46 mouse cellular contexts compared by ENCODE assay signal in the genomic region with DNA sequence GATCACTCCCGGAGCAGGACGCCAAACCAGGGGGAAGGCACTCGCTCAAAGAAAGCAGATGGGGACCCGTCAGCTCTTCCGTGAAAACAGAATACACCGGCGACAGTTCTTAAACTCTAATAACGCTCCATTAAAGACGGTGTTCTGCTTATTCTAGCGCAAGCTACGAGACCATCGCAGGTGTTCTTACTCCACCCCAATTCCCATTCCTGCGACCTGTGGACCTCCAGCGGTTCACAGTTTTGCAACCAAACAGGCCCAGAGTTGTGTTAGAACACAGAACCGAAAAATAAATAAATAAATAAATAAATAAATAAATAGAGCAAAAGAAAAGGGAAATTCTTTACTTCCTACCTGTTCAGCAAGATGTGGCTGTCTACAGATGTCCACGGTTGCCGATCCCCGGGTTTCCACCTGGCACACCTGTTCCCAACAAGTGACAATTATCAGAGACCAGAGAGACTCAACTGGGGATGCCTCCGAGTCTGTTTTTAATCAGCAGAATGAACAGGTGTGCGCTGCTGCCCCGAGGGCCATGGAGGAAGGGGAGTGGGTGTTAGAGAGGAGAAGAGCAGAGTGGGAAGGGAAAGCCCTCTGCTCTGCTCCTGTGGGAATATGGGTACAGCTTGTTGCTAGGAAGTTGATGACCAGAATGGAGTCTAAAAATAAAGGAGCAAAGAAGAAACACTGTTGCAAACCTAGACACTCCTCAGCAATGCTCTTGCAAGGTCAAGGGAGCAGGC. TPM values are rescaled to one million over a fixed set of nuclear protein-coding genes. Genes with fewer than 3 reads are reported as not detected.
"Had no signal": no experiment of that assay in that cellular context is flagged by ENCODE, and none has a peak within 500 bp of the region (broad histone marks: within the 10 kb centered on the region; RNA-seq: fewer than 3 reads in every experiment).

A gene (minus strand): TSS at position 51 of the 743 bp plus-strand sequence.

- ATAC-seq: liver, embryonic 12.5 days; liver, postnatal 0 days; lung, postnatal 0 days; midbrain, embryonic 13.5 days; midbrain, embryonic 15.5 days; midbrain, embryonic 16.5 days had no signal

- H3K4me1 ChIP-seq: limb, embryonic 10.5 days; limb, embryonic 12.5 days; limb, embryonic 15.5 days; lung, embryonic 15.5 days; megakaryocyte, embryonic 14.5 days; midbrain, embryonic 12.5 days; midbrain, embryonic 13.5 days; midbrain, embryonic 15.5 days had no signal

- H3K9ac ChIP-seq: limb, embryonic 12.5 days; limb, embryonic 13.5 days; limb, embryonic 15.5 days; liver, embryonic 12.5 days; liver, embryonic 13.5 days; liver, embryonic 14.5 days; liver, embryonic 15.5 days; liver, postnatal 0 days; lung, embryonic 14.5 days; lung, embryonic 15.5 days; midbrain, embryonic 12.5 days; midbrain, embryonic 13.5 days; midbrain, embryonic 15.5 days had no signal

- H3K36me3 ChIP-seq: limb, embryonic 10.5 days; limb, embryonic 12.5 days; limb, embryonic 13.5 days; limb, embryonic 15.5 days; liver, embryonic 12.5 days; liver, embryonic 13.5 days; liver, embryonic 15.5 days; lung, embryonic 15.5 days; midbrain, embryonic 10.5 days; midbrain, embryonic 12.5 days; midbrain, embryonic 13.5 days; midbrain, embryonic 15.5 days had no signal

- DNase-seq: left cerebral cortex, postnatal 4 days; liver; liver, embryonic 13.5 days; liver, postnatal 0 days; lung, adult 18-20 months; lung, adult 2 months; lung, embryonic 14.5 days; lung, postnatal 10 days; lung, postnatal 14 days; lung, postnatal 36 days; lung, postnatal 4 days; midbrain, embryonic 14.5 days had no signal

- H3K27me3 ChIP-seq: limb, embryonic 15.5 days; lung, embryonic 15.5 days; midbrain, embryonic 13.5 days; midbrain, embryonic 15.5 days had no signal

- H3K9me3 ChIP-seq: limb, embryonic 10.5 days; limb, embryonic 12.5 days; limb, embryonic 13.5 days; limb, embryonic 15.5 days; liver, embryonic 12.5 days; liver, embryonic 13.5 days; liver, embryonic 15.5 days; lung, embryonic 15.5 days; megakaryocyte, embryonic 14.5 days; midbrain, embryonic 10.5 days; midbrain, embryonic 12.5 days; midbrain, embryonic 13.5 days; midbrain, embryonic 15.5 days had no signal

- H3K27ac ChIP-seq: limb, embryonic 10.5 days; limb, embryonic 12.5 days; limb, embryonic 13.5 days; limb, embryonic 15.5 days; liver, embryonic 12.5 days; liver, embryonic 13.5 days; liver, embryonic 14.5 days; liver, embryonic 15.5 days; lung, embryonic 15.5 days; macrophage; midbrain, embryonic 10.5 days; midbrain, embryonic 12.5 days; midbrain, embryonic 13.5 days; midbrain, embryonic 15.5 days had no signal

- H3K4me2 ChIP-seq: limb, embryonic 12.5 days; limb, embryonic 13.5 days; limb, embryonic 15.5 days; liver, embryonic 11.5 days; liver, embryonic 12.5 days; liver, embryonic 13.5 days; liver, embryonic 15.5 days; lung, embryonic 14.5 days; lung, embryonic 15.5 days; midbrain, embryonic 11.5 days; midbrain, embryonic 12.5 days; midbrain, embryonic 13.5 days; midbrain, embryonic 15.5 days had no signal

- H3K4me3 ChIP-seq: limb, embryonic 10.5 days; limb, embryonic 12.5 days; limb, embryonic 13.5 days; limb, embryonic 15.5 days; liver, embryonic 12.5 days; liver, embryonic 13.5 days; liver, embryonic 15.5 days; lung, embryonic 15.5 days; megakaryocyte, embryonic 14.5 days; midbrain, embryonic 10.5 days; midbrain, embryonic 12.5 days; midbrain, embryonic 13.5 days; midbrain, embryonic 15.5 days; myocyte had no signal

RNA-seq across cellular contexts. Expression of the gene that starts here (rescaled TPM):
- total RNA-seq: left cerebral cortex, postnatal 10 days; left cerebral cortex, postnatal 14 days; left cerebral cortex, postnatal 25 days; left cerebral cortex, postnatal 36 days; left cerebral cortex, postnatal 4 days; liver, adult 2 months; megakaryocyte progenitor cell, adult 5-6 weeks; megakaryocyte, adult 5-6 weeks; megakaryocyte-erythroid progenitor cell, adult 5-6 weeks; midbrain, postnatal 0 days; monocyte, adult 5-6 weeks had no signal
- polyA plus RNA-seq: limb, embryonic 10.5 days; limb, embryonic 11.5 days; limb, embryonic 12.5 days; limb, embryonic 13.5 days; limb, embryonic 14.5 days; limb, embryonic 15.5 days; liver, adult 2 months; liver, embryonic 11.5 days; liver, embryonic 12.5 days; liver, embryonic 13.5 days; liver, embryonic 14.5 days; liver, embryonic 15.5 days; liver, embryonic 16.5 days; liver, postnatal 0 days; lung, adult 2 months; lung, embryonic 15.5 days; lung, embryonic 16.5 days; lung, postnatal 0 days; macrophage; midbrain, embryonic 10.5 days; midbrain, embryonic 11.5 days; midbrain, embryonic 12.5 days; midbrain, embryonic 13.5 days; midbrain, embryonic 14.5 days; midbrain, embryonic 15.5 days; midbrain, embryonic 16.5 days; midbrain, postnatal 0 days; myocyte; neural tube, embryonic 11.5 days had no signal
